Mouse (Mus musculus) common myeloid progenitor, adult 5-6 weeks (primary cell): ENCODE data around the gene C8g. TPM values are rescaled to one million over a fixed set of nuclear protein-coding genes. Genes with fewer than 3 reads are reported as not detected.

ENCODE experiments used
- ATAC-seq: replicated peaks from 2 replicates; pipeline ENCODE4 v1.8.0; 2016; ENCODE audit warnings: low read depth, mild to moderate bottlenecking, moderate TSS enrichment, inconsistent platforms; ENCODE audit not compliant: poor library complexity, severe bottlenecking
- total RNA-seq: library from RNA; stranded (forward); fragments of 200-1000, 187-1606 nt; gene quantifications from 2 replicates; pipeline ENCODE4 v1.2.3, GENCODE M21; 2017

The C8g gene
- total RNA-seq: 0.19 and 2.7 TPM in 2 replicates

DNA sequence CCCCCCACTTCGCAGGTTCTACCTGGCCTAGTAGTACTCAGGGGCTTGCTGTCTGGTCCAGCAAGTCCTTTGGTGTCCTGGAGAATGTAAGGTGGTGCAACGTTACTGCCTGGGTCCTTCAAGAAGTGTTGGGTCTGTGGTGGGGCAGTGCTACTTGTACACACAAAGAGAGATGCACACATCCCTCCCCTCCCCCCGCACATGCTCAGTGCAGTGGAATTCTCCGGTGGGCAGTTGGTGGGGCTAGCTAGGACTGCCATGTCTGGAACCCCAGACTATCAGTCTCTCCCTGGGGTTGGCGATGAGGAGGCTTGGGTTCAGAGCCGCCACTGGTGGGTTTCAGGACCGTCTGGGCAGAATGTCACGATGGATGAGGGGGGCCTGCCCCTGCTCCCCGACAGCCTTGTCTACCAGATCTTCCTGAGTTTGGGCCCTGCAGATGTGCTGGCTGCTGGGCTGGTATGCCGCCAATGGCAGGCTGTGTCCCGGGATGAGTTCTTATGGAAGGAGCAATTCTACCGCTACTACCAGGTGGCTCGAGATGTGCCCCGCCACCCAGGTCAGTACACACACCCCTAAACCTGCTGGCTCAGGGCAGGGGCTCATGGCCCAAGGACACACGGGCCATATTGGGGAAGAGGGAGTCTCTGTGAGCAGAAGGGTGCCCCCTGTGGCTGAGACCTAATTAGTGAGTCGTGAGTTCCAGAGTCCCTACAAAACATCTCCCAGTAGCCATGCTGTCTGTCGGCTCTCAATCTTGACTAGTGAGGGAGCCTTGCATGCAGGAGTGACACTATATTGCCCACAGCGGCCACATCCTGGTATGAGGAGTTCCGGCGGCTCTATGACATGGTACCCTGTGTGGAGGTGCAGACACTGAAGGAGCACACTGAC lies at the start of gene C8g:
TSS of gene C8g (minus strand) at position 127 of the 894 bp plus-strand sequence.
- no peak for ATAC-seq

DNA sequence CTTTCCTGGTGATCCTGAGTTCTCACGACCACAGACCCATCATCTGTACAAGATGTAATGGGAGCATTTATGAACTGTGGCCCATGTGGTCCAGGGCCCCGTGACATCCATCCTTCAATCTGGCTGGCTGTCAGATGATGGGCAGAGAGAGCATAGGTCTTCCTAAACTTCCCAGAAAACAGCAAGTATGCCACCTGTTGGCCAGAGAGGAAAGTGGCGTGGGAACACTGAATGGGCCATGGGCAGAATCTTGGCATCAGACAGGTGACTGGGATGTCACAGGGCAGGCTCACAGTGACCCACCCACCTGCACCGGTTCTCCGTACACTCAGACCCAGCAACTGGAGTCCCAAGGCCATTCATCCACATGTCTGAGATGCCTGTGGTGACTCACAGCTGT lies 49.7 kb upstream of the C8g start:
- ATAC-seq: no peak; the same call in 1 of the 2 replicates

DNA sequence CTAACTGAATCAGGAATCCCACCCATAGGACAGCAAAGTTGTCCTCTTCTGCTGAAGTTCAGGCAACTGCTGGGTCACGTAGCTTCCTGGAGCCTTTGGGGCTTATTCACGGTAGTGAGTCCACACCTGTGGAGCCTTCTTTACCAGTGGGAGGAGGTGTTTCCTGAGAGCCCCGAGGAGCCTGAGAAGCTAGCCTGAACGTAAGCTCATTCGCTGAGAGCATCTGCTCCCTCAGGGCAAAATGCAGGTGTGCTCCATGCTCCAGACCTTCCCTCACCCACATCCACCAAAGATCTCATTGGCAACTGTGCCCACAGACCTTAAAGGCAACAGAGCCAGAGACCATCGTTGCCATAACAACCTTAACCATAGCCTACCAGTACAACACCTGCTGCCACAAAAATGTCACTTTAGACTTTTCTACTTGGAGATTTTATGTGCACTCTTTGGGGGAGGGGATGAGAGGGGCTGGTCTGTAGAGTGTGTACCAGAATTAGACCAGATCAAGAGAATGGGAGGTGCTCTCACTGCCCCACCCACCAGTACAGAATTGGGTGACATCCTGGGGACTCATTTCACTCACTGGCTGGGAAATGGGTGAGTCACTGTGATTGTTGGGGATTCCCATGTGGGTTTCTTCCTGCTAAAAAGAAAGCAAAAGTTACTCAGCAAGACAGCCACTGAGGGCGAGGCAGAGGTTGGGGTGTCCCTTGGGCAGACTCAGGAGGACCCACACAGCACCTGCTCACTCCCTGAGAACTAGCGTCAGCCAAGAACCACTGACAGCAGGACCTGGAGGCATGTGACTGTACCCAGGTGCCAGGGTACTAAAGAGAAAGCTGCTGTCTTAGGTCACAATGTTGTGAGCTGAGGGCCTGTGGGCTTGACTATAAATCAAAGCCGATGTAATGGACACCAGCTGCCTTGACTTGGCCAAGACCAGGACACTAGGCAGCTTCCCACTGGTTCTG lies 47.8 kb upstream of the C8g start:
- ATAC-seq: no peak

DNA sequence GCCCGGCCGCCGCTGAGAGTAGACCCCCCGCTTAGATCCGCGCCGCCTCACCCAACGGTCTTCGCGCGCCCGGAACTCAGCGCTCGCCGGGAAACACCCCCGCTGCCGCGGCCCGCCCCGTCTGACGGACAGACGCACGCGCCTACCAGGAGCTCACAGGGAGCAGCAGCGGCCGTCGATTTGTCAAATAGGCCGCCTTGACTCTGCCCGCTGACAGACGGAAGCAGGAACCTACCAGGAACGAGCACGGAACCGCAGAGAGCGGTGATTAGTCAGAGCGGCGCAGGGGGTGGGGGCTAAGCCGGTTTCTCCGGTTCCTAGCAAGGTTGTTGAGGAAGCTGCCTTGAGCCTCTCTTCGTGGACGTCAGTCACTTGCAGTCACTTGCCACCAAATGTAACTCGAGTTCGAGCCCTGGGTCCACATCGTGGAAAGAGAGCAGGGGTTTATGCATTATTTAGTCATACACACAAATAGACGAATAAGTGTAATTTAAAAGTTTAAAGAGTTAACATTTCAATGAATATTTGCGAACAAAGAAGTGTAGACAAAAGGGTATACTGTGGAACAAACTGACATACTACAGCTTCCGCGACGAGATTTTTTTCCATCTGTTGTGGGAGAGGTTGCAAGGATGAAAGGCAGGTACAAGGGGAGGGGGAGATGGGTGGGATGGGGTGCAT lies 45.4 kb upstream of the C8g start, which contains the start of gene Traf2:
TSS of gene Traf2 (minus strand) at position 130 of the 681 bp plus-strand sequence.
- peak; percentile 99 for ATAC-seq

DNA sequence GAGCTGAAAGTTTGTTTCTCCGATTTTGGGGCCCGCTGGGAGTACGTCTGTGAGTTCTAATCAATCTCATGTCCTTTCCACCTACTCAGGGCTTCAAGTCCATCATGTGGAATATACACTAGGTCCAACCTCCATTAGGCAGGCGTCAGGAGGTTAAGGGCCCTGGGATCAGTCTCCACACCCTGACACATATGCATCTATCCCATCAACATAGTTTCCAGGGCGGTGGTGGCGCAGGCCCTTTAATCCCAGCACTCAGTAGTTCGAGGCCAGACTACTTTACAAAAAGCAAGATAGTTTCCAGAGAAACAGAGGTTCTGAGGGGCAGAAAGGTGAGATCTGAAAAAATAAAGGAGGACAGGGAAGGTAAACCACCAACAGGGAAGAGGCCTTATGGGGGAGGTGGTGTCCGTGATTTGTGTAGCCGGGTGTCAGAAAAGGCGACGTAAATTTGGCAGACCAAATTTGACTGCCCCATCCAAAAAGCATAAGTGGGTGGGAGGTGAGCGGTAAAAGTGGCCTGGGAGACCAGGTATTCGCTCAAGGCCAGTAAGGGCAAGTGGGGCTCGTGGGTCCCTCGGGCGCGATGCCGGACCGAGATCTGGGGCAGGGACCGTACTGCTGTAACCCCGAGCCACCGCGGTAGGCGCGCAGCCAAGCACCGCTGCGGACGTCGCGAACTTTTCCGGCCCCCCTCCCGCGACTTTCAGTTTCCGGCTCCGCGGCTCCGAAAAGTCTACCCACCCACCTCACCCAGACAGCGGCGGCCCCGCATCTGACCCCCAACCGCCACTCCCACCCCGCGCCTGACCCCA lies 44.7 kb upstream of the C8g start:
- ATAC-seq: peak; percentile 26; the same call in 1 of the 2 replicates

DNA sequence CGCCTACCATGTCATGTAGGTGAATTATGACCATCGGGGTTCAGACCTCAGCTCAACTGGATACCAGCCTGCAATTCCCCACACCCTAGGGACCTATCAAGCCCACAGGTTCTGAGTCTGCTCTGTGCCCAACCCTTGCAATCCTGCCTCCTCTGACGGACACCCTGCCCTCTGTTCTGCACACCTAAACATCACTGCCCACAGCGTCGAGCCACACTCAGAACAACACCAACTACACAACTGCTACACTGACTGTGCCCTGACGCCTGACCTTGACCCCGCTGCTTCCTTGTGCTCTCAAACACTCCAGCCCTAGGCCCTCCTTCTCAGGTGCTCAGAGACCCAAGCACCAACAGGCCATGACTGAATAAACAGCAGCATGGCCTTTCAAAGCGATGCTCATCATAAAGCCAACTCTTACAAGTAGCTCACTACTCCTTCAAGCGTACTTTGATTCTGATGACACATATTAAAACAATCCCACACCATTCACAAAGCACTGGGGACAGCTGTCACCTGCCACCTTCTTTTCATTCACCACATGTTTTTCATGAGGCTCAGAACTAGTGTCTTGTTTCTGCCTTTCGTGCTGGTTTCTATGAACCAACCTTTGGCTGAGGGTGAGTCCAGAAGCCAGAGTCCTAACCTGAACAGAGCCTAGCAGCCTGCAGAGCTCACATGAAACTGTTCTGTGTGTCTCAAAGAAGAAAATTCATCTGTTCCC lies 40.3 kb upstream of the C8g start:
- ATAC-seq: no peak

DNA sequence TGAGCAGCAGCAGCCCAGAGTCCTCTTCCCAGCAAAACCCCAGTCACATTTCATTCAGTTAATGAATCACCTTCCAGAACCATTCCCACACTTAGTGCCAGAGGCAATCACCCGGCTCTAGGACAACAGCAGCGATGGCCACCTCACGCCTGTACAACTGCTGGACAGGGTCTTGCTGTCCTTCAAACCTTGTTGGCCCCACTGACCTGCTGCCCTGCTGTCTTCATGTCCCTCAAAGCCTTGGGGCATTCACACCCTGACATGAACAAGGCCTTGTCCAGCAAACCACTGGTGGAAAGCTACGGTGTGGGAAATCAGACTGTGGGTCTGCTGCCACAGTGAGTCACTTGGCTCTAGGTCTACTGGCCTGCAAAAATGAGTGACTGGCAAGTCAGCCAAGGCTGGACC lies 39.0 kb upstream of the C8g start:
- ATAC-seq: no peak

DNA sequence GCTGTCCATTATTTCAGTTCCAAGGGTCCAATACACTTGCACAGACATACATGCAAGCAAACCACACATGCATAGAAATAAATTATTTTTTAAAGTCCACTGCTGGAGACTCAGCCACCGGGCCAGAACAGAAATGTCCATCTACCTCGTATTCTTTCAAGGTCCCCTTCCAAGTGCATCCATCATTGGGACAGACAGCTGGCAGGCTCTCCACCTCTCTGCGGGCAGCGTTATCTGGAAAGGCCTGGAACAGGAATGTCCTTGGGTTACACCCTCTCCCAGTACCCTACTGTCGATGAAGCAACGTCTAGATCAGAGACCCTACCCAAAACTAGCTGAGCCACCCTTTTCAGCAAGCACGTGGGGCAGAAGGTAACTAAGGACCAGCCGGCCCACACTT lies 35.0 kb upstream of the C8g start:
- no peak for ATAC-seq

DNA sequence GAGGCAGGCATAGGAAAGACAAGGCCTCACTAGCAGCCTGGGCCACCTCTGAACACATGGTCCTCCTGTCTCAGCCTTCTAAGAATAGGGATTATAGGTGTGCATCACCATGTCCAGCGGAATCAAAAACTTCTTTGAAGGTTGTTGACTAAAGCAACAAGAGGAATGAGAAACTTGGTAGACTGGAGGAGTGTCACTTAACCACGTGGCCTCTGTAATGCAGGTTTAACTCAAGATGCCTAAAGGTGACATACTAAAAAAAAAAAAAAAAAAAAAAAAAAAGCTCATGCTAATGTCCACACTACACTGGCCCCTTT lies 33.3 kb upstream of the C8g start:
- ATAC-seq: no peak

DNA sequence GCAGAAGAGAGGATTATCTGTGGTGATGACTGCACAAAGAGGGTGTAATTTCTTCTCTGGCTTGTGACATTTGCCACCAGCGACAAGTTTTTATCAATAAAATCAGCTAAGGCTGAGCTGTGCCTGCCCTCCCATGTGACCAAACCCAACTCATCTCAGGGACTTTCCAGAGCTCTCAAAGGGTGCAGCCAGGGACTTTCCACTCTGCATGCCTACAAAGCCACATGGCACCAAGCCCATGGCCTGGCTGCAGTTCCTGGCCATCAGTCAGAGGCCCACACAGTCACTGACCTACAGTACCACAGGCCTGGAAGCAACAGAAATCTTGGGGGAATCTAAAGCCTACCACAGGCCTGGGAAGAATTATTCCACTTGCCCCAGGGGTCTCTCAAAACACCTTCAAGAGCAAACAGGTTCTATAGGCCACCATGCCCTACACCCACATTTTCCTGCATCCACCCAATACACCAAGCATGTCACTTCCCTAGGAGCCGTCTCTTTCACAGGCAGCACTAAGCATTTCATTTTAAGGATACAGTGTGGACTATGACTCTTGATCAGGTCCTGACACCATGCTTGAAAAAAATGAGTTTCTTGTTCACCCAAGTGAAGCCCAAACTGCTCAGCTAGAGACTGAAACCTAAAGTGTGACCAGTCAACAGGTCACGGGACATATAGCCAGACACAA lies 32.8 kb upstream of the C8g start:
- ATAC-seq: 0 out of 2 replicates have a peak, but pooled peaks have one; percentile 25

DNA sequence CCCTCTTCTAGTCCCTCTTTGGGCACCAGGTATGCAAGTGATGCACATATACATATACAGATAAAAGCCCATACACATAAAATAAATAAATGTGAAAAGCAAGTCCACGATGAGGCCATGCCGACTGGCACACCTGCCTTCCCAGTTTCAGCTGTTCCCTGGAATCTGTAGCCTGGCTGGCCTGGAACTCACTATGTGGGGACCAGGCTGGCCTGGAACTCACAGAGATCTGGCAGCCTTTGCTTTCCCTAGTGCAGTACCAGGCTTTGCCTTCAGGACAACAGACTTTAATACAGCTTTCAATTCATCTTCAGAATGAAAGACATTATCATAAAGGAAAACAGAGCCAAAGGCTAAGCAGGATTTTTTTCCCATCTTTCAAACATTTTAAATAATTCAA lies 32.2 kb upstream of the C8g start:
- no peak for ATAC-seq

DNA sequence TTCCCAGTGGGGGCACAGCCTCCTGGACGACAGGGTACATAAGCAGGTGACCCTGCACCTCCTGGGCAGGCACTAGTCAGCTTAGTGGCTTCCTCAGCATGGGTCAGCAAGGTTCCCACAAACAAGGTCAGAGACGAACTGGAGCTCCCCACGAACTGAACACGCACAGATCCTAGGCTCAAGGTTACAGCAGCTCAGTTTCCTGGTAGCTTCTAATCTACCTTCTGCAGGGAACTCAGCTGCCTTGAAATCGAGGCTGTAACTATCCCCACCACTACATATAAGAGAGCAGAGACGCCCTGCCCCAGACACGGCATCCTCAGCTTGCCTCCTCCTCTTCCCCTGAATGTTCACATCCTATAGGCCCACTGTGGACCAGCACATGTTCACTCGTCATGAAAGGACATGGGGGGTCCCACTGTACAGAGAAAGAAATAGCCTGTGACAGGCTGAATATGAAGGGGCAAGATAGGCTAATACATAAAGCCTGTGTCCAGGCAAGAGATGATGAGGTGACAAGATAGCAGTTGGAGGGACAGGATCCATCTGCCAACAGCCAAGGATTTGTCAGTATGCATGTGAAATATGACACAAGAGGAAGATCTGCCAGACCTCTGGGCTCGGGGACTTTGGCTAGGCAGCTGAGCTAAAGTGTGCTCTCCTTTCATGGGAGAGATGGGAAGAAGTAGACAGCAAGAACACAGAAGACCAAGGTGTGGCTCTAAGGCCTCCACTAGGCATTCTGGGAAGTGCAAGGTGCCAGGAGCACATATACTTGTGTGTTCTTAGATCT lies 25.2 kb upstream of the C8g start:
- ATAC-seq: no peak

DNA sequence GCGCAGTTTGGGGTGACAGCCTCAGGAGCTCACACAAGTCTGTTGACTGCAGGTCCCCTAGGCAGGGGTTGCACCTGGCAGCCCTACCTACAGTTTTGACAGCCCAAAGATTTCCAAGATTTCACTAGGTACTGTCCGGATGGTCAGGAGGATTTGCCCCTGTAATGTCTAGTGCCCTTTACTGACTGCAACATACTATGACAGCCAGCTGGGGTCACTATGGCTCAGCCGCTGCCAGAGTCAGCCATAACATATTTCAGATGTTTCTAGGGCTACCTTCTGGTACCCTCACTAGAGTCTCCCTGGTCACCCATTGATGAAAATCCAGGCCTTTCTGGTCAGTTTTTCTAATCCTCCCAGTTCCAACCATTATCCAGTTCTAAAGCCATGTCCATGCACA lies 8.4 kb upstream of the C8g start:
- ATAC-seq: peak; percentile 42; the same call in 1 of the 2 replicates

DNA sequence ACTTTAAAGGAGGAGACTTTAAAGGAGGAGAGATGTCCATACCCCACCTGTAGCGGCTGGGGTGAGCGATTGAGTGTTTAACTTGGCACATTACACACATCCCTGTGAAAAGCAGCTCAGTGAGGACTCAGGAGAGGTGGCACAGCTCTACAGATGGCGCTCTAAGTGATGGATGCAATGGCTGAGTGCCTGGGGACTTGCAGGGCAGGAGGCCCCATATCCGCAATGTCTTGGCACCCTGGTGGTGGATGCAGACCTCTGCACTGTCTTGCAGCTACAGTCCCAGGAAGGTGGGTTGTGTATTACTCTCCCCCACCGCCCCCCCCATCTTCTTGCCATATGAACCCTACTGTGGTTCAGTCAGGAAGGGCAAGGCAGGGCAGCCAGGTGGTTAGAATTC lies 5.4 kb upstream of the C8g start:
- peak; percentile 90 for ATAC-seq

DNA sequence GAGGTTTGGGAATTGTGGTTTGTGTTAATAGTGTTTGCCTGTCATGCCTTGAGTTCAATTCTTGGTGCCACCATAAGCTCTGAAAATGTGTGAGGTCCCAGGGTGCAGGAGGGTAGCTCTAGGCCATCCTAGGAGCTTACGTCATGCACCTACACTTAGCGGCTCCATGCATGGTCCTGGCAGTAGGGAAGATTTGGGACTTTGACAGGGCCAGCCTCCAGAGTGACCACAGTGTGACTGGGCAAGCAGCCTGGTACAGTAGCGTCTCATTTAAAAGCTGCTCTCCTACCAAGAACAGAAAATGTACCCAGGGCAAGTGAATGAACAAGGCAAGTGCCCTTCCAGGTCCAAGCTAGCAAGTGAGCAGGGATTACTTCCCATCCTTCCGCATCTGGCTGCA lies 4.3 kb upstream of the C8g start:
- no peak for ATAC-seq

DNA sequence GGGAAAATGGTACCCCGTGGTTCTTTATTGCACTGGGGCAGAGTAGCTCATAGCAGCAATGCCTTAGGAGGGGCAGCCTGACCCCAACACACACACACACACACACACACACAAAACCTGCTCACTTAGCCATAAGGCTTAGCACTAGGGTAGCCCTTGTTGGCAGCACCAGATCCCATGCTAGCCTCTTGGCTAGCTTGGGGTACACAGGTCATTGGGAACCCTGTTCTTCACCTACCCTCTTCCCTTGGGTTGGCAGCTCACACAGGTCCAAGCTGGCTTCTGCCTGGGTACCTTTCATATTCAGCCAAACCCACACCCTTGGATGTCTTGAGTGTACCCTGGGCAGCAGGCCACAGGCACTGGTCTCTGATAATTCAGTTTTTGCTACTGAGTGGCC lies 3.5 kb upstream of the C8g start:
- ATAC-seq: no peak

DNA sequence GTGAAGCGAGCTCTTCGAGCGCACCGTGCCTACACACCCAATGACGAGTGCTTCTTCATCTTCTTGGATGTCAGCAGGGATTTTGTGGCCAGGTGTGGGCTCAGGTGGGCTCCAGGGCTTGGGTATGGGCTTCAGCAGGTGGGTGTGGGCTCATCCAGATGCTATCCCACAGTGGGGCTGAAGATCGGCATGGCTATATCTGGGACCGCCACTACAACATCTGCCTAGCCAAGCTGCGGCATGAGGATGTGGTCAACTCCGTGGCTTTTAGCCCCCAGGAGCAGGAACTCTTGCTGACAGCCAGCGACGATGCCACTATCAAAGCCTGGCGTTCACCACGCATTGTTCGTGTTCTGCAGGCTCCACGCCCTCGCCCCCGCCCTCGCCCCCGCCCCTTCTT lies 3.0 kb upstream of the C8g start:
- ATAC-seq: no peak

DNA sequence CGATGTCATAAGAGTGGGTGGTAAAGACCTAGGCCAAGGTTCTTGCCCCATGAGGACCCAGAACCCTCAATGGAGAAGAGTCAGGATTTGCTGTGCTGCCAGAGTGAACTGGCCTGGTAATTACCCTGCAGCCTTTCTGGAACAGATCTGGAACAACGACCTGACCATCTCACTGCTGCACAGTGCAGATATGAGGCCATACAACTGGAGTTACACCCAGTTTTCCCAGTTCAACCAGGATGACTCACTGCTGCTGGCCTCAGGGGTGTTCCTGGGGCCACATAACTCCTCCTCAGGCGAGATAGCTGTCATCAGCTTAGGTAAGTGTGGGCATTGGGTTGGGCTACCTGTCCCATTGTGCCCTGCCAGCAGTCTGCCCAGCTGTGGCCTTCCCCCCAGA lies 1.2 kb upstream of the C8g start:
- ATAC-seq: no peak
